23 mouse cellular contexts compared by ENCODE assay signal in genomic region chr10:39681014-39681413, GRCm38 (mm10).
"Had no signal": no experiment of that assay in that cellular context is flagged by ENCODE, and none has a peak within 500 bp of the region (broad histone marks: within the 10 kb centered on the region; RNA-seq: fewer than 3 reads in every experiment).

No protein-coding gene starts in this region.

- H3K4me3 ChIP-seq: kidney, embryonic 15.5 days; layer of hippocampus, adult 2 months; limb, embryonic 10.5 days; limb, embryonic 13.5 days; liver, embryonic 13.5 days; neural tube, embryonic 12.5 days; neural tube, embryonic 15.5 days had no signal

- H3K27ac ChIP-seq: layer of hippocampus, adult 2 months; limb, embryonic 10.5 days; limb, embryonic 13.5 days; liver, embryonic 13.5 days; neural tube, embryonic 12.5 days; neural tube, embryonic 15.5 days had no signal

- H3K4me2 ChIP-seq: kidney, embryonic 15.5 days; limb, embryonic 13.5 days; liver, embryonic 13.5 days; midbrain, embryonic 11.5 days; neural tube, embryonic 12.5 days; neural tube, embryonic 15.5 days had no signal

- ATAC-seq: intestine, postnatal 0 days had no signal

- DNase-seq: kidney, adult 8-10 months; kidney, postnatal 14 days; kidney, postnatal 4 days; layer of hippocampus, adult 9-11 months; liver, embryonic 13.5 days; lung, adult 2 months; lung, postnatal 14 days; lung, postnatal 4 days; midbrain, embryonic 14.5 days; retina, postnatal 1 day; right cerebral cortex, postnatal 25 days; spleen, adult 18-20 months; thymus, adult 2 months; thymus, postnatal 14 days; thymus, postnatal 4 days had no signal

- H3K9me3 ChIP-seq: kidney, embryonic 15.5 days; limb, embryonic 10.5 days; limb, embryonic 13.5 days; liver, embryonic 13.5 days; neural tube, embryonic 12.5 days; neural tube, embryonic 15.5 days had no signal

- H3K9ac ChIP-seq: kidney, embryonic 15.5 days; limb, embryonic 13.5 days; liver, embryonic 13.5 days; neural tube, embryonic 12.5 days; neural tube, embryonic 15.5 days had no signal

- H3K36me3 ChIP-seq: kidney, embryonic 15.5 days; limb, embryonic 10.5 days; liver, embryonic 13.5 days had no signal

- H3K27me3 ChIP-seq: kidney, embryonic 15.5 days; limb, embryonic 13.5 days; liver, embryonic 13.5 days; neural tube, embryonic 12.5 days; neural tube, embryonic 15.5 days had no signal

- H3K4me1 ChIP-seq: limb, embryonic 10.5 days; liver, embryonic 13.5 days had no signal
